Mouse (Mus musculus) T-cell, adult 66 days (primary cell): ENCODE results near the gene Sirt5. TPM values are rescaled to one million over a fixed set of nuclear protein-coding genes. Genes with fewer than 3 reads are reported as not detected.

Source experiments
- total RNA-seq, 2 experiments: library from RNA; stranded (reverse); gene quantifications; 3 replicates in 1 of 2; 4 replicates in 1 of 2; pipeline ENCODE4 v1.2.4; 2023

Sirt5 gene
- 10 to 100 TPM; 10.7 to 10.9 TPM for total RNA-seq

GRCm38 (mm10) chr13:43364985-43365824 lies at the start of gene Sirt5:
TSS of gene Sirt5 (plus strand) at chr13:43365496.

GRCm38 (mm10) chr13:43398297-43399080 lies 33.2 kb downstream of the Sirt5 start, which contains the start of gene Nol7:
TSS of gene Nol7 (plus strand) at chr13:43398390.

Other genes with a start within 250 kb of the Sirt5 start
- 1 to 10 TPM; 7.6 to 9.9 TPM for gene Tbc1d7, start 194.0 kb upstream of the Sirt5 start, total RNA-seq
- gene Gfod1, start 61.3 kb upstream of the Sirt5 start, total RNA-seq = 10 to 100 TPM; 11.5 to 15.5 TPM
- gene Nol7, start 32.9 kb downstream of the Sirt5 start, total RNA-seq = 100 to 1,000 TPM; 145 to 160 TPM
- 100 to 1,000 TPM; 133 to 139 TPM for gene Ranbp9, start 115.8 kb downstream of the Sirt5 start, total RNA-seq
- 10 to 100 TPM; 20.6 to 22.3 TPM for gene Mcur1, start 194.7 kb downstream of the Sirt5 start, total RNA-seq